Mouse (Mus musculus): ENCODE measurements at regions not wholly inside any gene's neighbourhood (a gene's known extent, or its start where the extent isn't known, plus 50 kb on each side); places are given as distances from the start of the nearest gene placed in this dataset.

DNA sequence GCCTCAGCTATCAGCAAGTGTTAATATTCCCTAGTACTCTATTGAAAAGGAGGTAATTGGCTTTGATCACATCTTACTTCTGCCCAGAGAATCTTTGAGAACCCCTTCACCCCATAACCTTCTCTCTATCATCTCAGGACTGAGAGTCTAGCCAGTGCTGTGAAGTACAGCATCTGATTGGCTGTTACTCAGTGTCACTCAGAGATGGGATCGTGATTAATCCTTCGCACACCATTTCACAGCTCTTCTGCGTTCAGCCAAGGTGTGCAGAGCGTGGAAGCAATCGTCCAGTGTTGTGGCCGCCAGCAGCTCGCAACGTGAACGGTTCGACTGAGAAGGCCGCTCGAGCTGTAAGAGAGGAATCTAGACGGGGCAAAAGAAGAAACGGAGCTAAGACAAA is 87.9 kb upstream of the Ubl3 start:
- peaks cover 2% of the 10 kb centered on the region for H3K4me1 ChIP-seq (ENCODE audit: control insufficient read depth, insufficient read depth, low read length)
- no peak overlapping the region for H3K4me3 ChIP-seq (ENCODE audit: low read depth, low read length)
- no peak overlapping the region for H3K9ac ChIP-seq (ENCODE audit: low read depth, poor library complexity, severe bottlenecking)
- no peaks in the 10 kb centered on the region for H3K36me3 ChIP-seq (ENCODE audit: control insufficient read depth, insufficient read depth, low read length, poor library complexity, severe bottlenecking)
- TF ChIP-seq EP300 (IDR thresholded peaks at IDR 0.05; ENCODE audit: insufficient read depth, low read depth, low read length) (no peak), CTCF (IDR thresholded peaks at IDR 0.05; ENCODE audit: low read depth, low read length) (no peak), POLR2A (IDR thresholded peaks at IDR 0.05; ENCODE audit: insufficient read depth, low read length) (no peak)
- no peak overlapping the region for H3K27ac ChIP-seq (ENCODE audit: insufficient read depth, low read length)
- no peaks in the 10 kb centered on the region for H3K27me3 ChIP-seq (ENCODE audit: control insufficient read depth, insufficient read depth, low read length, poor library complexity, severe bottlenecking)
- no peaks in the 10 kb centered on the region; the same call in 1 of the 2 replicates for H3K9me3 ChIP-seq (replicated peaks; ENCODE audit: control insufficient read depth, insufficient read depth, low read length, poor library complexity, severe bottlenecking)

DNA sequence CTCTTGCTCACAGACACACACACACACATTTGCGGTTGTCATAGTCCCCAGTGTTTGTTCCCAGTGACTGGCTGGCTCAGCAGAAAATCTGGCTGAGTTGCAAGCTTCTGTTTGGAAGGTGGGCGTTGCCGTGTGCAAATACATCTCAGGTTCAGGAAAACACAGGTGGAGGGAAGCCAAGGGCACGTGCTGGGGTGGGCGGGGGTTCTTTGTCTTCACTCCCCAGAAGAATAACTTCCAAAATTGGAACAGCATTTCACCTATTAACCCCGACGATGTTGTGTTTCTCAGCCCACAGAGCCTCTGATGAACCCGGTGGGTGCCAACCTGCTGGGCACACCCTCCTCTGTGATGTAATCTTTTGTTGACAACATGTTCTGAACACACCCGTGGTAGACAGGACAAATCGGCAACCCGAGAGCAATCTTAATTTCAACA is 82.3 kb upstream of the Ubl3 start:
- no peaks in the 10 kb centered on the region for H3K27me3 ChIP-seq (ENCODE audit: control insufficient read depth, insufficient read depth, low read length, poor library complexity, severe bottlenecking)
- no peaks in the 10 kb centered on the region for H3K9me3 ChIP-seq (replicated peaks; ENCODE audit: control insufficient read depth, insufficient read depth, low read length, poor library complexity, severe bottlenecking)
- H3K4me3 ChIP-seq (ENCODE audit: low read depth, low read length) = no peak overlapping the region
- H3K36me3 ChIP-seq (ENCODE audit: control insufficient read depth, insufficient read depth, low read length, poor library complexity, severe bottlenecking) = no peaks in the 10 kb centered on the region
- no peaks in the 10 kb centered on the region for H3K4me1 ChIP-seq (ENCODE audit: control insufficient read depth, insufficient read depth, low read length)
- TF ChIP-seq POLR2A (IDR thresholded peaks at IDR 0.05; ENCODE audit: insufficient read depth, low read length) (no peak), EP300 (IDR thresholded peaks at IDR 0.05; ENCODE audit: insufficient read depth, low read depth, low read length) (no peak), CTCF (IDR thresholded peaks at IDR 0.05; ENCODE audit: low read depth, low read length) (no peak)
- H3K27ac ChIP-seq (ENCODE audit: insufficient read depth, low read length) = no peak overlapping the region
- no peak overlapping the region for H3K9ac ChIP-seq (ENCODE audit: low read depth, poor library complexity, severe bottlenecking)

- H3K4me3 ChIP-seq (ENCODE audit: low read depth, low read length) = no peak overlapping the region
- H3K9me3 ChIP-seq (replicated peaks; ENCODE audit: control insufficient read depth, insufficient read depth, low read length, poor library complexity, severe bottlenecking) = no peaks in the 10 kb centered on the region
- TF ChIP-seq CTCF (IDR thresholded peaks at IDR 0.05; ENCODE audit: low read depth, low read length) = no peak
- no peak for TF ChIP-seq POLR2A (IDR thresholded peaks at IDR 0.05; ENCODE audit: insufficient read depth, low read length)
- no peak for TF ChIP-seq EP300 (IDR thresholded peaks at IDR 0.05; ENCODE audit: insufficient read depth, low read depth, low read length)
- H3K9ac ChIP-seq (ENCODE audit: low read depth, poor library complexity, severe bottlenecking) = no peak overlapping the region
- no peaks in the 10 kb centered on the region for H3K4me1 ChIP-seq (ENCODE audit: control insufficient read depth, insufficient read depth, low read length)
- H3K27ac ChIP-seq (ENCODE audit: insufficient read depth, low read length) = no peak overlapping the region
- H3K27me3 ChIP-seq (ENCODE audit: control insufficient read depth, insufficient read depth, low read length, poor library complexity, severe bottlenecking) = no peaks in the 10 kb centered on the region
- H3K36me3 ChIP-seq (ENCODE audit: control insufficient read depth, insufficient read depth, low read length, poor library complexity, severe bottlenecking) = no peaks in the 10 kb centered on the region
Observed at GRCm38 (mm10) chr5:148633999-148634398, 81.4 kb upstream of the Ubl3 start.

- Histone ChIP-seq H3K27me3 (ENCODE audit: control insufficient read depth, insufficient read depth, low read length, poor library complexity, severe bottlenecking) (no peaks in the 10 kb centered on the region), H3K9ac (ENCODE audit: low read depth, poor library complexity, severe bottlenecking) (no peak overlapping the region), H3K27ac (ENCODE audit: insufficient read depth, low read length) (no peak overlapping the region), H3K36me3 (ENCODE audit: control insufficient read depth, insufficient read depth, low read length, poor library complexity, severe bottlenecking) (no peaks in the 10 kb centered on the region), H3K4me1 (ENCODE audit: control insufficient read depth, insufficient read depth, low read length) (no peaks in the 10 kb centered on the region), H3K4me3 (ENCODE audit: low read depth, low read length) (no peak overlapping the region), H3K9me3 (replicated peaks; ENCODE audit: control insufficient read depth, insufficient read depth, low read length, poor library complexity, severe bottlenecking) (no peaks in the 10 kb centered on the region)
- no peak for TF ChIP-seq POLR2A (IDR thresholded peaks at IDR 0.05; ENCODE audit: insufficient read depth, low read length)
- TF ChIP-seq CTCF (IDR thresholded peaks at IDR 0.05; ENCODE audit: low read depth, low read length) = no peak
- TF ChIP-seq EP300 (IDR thresholded peaks at IDR 0.05; ENCODE audit: insufficient read depth, low read depth, low read length) = no peak
Observed at GRCm38 (mm10) chr5:148633331-148633730, 80.7 kb upstream of the Ubl3 start.

DNA sequence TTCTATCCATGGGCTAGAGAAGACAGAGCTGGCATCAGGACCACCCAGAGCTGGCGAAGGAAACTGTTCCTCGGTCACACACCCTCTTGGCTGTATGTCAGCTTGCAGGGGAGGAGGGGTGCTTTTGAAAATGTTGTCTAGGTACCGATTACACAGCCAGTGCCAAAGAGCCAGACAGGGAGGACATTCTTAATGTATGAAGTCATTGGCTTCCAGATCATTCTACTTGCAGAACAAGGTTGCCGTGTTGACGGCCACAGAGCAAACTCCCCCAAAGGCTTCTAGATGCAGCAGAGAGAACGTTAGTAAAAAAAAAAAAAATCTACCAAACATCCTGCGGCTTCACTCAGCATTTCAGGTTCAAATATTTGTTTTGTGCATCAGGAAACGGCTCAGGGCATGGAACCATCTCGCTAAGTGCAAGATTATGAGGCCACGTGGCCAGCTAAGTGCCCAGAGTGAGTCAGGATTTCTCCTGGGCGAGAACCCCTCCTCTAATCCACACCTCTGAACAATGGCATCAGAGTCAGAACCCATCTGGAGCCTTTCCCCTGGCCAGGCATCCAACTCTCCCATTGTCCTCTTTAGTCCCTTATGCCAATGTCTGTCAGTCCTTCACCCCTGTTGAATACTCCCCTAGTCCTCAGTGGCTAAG is 80.1 kb upstream of the Ubl3 start:
- Histone ChIP-seq H3K9ac (ENCODE audit: low read depth, poor library complexity, severe bottlenecking) (no peak overlapping the region), H3K4me3 (ENCODE audit: low read depth, low read length) (no peak overlapping the region), H3K27ac (ENCODE audit: insufficient read depth, low read length) (no peak overlapping the region), H3K4me1 (ENCODE audit: control insufficient read depth, insufficient read depth, low read length) (no peaks in the 10 kb centered on the region), H3K9me3 (replicated peaks; ENCODE audit: control insufficient read depth, insufficient read depth, low read length, poor library complexity, severe bottlenecking) (no peaks in the 10 kb centered on the region), H3K27me3 (ENCODE audit: control insufficient read depth, insufficient read depth, low read length, poor library complexity, severe bottlenecking) (no peaks in the 10 kb centered on the region), H3K36me3 (ENCODE audit: control insufficient read depth, insufficient read depth, low read length, poor library complexity, severe bottlenecking) (no peaks in the 10 kb centered on the region)
- TF ChIP-seq POLR2A (IDR thresholded peaks at IDR 0.05; ENCODE audit: insufficient read depth, low read length) (no peak), CTCF (IDR thresholded peaks at IDR 0.05; ENCODE audit: low read depth, low read length) (no peak), EP300 (IDR thresholded peaks at IDR 0.05; ENCODE audit: insufficient read depth, low read depth, low read length) (no peak)

- Histone ChIP-seq H3K4me3 (ENCODE audit: low read depth, low read length) (no peak overlapping the region), H3K9me3 (replicated peaks; ENCODE audit: control insufficient read depth, insufficient read depth, low read length, poor library complexity, severe bottlenecking) (no peaks in the 10 kb centered on the region), H3K9ac (ENCODE audit: low read depth, poor library complexity, severe bottlenecking) (no peak overlapping the region), H3K27me3 (ENCODE audit: control insufficient read depth, insufficient read depth, low read length, poor library complexity, severe bottlenecking) (no peaks in the 10 kb centered on the region), H3K27ac (ENCODE audit: insufficient read depth, low read length) (no peak overlapping the region), H3K4me1 (ENCODE audit: control insufficient read depth, insufficient read depth, low read length) (no peaks in the 10 kb centered on the region), H3K36me3 (ENCODE audit: control insufficient read depth, insufficient read depth, low read length, poor library complexity, severe bottlenecking) (no peaks in the 10 kb centered on the region)
- no peak for TF ChIP-seq POLR2A (IDR thresholded peaks at IDR 0.05; ENCODE audit: insufficient read depth, low read length)
- no peak for TF ChIP-seq EP300 (IDR thresholded peaks at IDR 0.05; ENCODE audit: insufficient read depth, low read depth, low read length)
- no peak for TF ChIP-seq CTCF (IDR thresholded peaks at IDR 0.05; ENCODE audit: low read depth, low read length)
Observed at GRCm38 (mm10) chr5:148631566-148631965, 79.0 kb upstream of the Ubl3 start.

Measured in ES-Bruce4 (cell line).